Mouse (Mus musculus) ES-Bruce4 (cell line): ENCODE results near the gene Ap1b1.

ENCODE experiments used
- CTCF ChIP-seq: IDR thresholded peaks from one replicate; pipeline ENCODE4 v1.8.1; 2011; ENCODE audit warnings: low read depth, low read length
- EP300 ChIP-seq: IDR thresholded peaks from 2 replicates; pipeline ENCODE4 v1.6.1; 2011; ENCODE audit warnings: low read depth, low read length; ENCODE audit not compliant: insufficient read depth

DNA sequence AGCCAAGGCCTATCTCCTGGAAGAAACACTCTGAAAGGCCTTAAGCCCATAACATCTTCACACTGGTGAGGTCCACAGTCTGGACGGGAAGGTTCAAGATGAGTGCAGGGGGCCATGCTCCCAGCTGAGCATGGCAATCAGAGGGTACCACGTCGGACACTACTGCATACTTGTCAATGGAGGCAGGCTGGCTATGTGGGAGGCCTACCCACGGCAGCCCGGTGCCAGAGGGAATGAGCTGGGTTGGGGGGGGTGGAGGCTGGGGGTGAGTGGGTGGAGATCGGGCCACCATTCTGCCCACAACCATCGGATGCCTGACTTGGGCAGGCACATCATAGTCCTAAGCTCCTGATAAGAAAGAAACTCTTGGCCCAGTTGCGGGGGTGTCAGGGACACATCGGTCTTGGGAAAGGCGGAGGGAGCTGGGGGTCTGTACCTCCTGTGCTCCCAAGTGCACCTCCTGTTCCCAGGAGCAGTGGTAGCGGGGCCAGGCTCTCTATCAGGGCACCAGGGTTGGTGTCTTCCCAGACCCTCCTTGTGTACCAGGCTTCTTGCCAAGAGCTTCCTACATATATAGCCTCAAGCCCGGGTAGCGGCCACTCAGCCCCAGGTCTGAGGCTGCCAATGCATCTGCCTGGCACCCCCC is 76.4 kb downstream of the Ap1b1 start:
- TF ChIP-seq CTCF, result no peak
- TF ChIP-seq EP300, result no peak
